In genomic region chr11:120633520-120634343, GRCm38 (mm10) we compare ENCODE assay signal across 7 mouse cellular contexts. TPM values are rescaled to one million over a fixed set of nuclear protein-coding genes. Genes with fewer than 3 reads are reported as not detected.
DNase-seq lines count a peak whose midpoint lies in the region; ATAC-seq lines count a peak whose summit lies in the region.

Gene Mafg (minus strand): TSS chr11:120633600.

- H3K27ac ChIP-seq in intestine, embryonic 15.5 days, result peak within 1 kb of the TSS; percentile 74
- peak within 1 kb of the TSS; percentile 95 for H3K27ac ChIP-seq in midbrain, embryonic 10.5 days (replicated peaks)

- peak; percentile 90 for ATAC-seq in intestine, embryonic 15.5 days

- H3K36me3 ChIP-seq in intestine, embryonic 15.5 days, result peaks cover 7% of the 10 kb centered on the region
- H3K36me3 ChIP-seq in midbrain, embryonic 10.5 days, result peaks cover 15% of the 10 kb centered on the region

- intact Hi-C loops in gastrocnemius, postnatal 36 days (cut with DNase I), result loop anchor here (2.0 kb wide), 1 partner anchor 13 kb away; no protein-coding TSS in a partner anchor
- intact Hi-C loops in left cerebral cortex, postnatal 25 days (cut with DNase I), result loop anchor here (2.0 kb wide), 1 partner anchor 39 kb away; the partner anchor contains the start of gene Aspscr1

- H3K9ac ChIP-seq in intestine, embryonic 15.5 days, result peak within 1 kb of the TSS; percentile 95

- no peaks in the 10 kb centered on the region for H3K9me3 ChIP-seq in intestine, embryonic 15.5 days
- H3K9me3 ChIP-seq in midbrain, embryonic 10.5 days (replicated peaks), result no peaks in the 10 kb centered on the region

- peak; percentile 87 to 92 for DNase-seq in adrenal gland, adult 18-20 months (ENCODE audit: low spot score in 2 of 2)
- peak; percentile 99 for DNase-seq in embryo, embryonic 11 days
- DNase-seq in gastrocnemius, postnatal 36 days, result peak; percentile 84 to 90
- peak; percentile 95 to 96 for DNase-seq in left cerebral cortex, postnatal 25 days (ENCODE audit: low spot score in 2 of 2)
- peak; percentile 96 for DNase-seq in midbrain, embryonic 10.5 days (ENCODE audit: low spot score)
- DNase-seq in right cerebral cortex, postnatal 4 days, result peak; percentile 92

- 11% methylated on average over 58 of the region's 58 CpGs for WGBS in intestine, embryonic 15.5 days
- whole genome bisulfite sequencing in midbrain, embryonic 10.5 days, result 12% methylated on average over 58 of the region's 58 CpGs

- H3K4me1 ChIP-seq in intestine, embryonic 15.5 days (replicated peaks), result peaks cover 39% of the 10 kb centered on the region
- H3K4me1 ChIP-seq in midbrain, embryonic 10.5 days, result peaks cover 54% of the 10 kb centered on the region

- H3K4me2 ChIP-seq in intestine, embryonic 15.5 days (replicated peaks), result peak within 1 kb of the TSS; percentile 85

- no peaks in the 10 kb centered on the region for H3K27me3 ChIP-seq in intestine, embryonic 15.5 days (replicated peaks)
- no peaks in the 10 kb centered on the region for H3K27me3 ChIP-seq in midbrain, embryonic 10.5 days (ENCODE audit: low read depth, poor library complexity, severe bottlenecking)

- peak within 1 kb of the TSS; percentile 94 for H3K4me3 ChIP-seq in intestine, embryonic 15.5 days (replicated peaks)
- H3K4me3 ChIP-seq in midbrain, embryonic 10.5 days, result peak within 1 kb of the TSS; percentile 97

RNA-seq across cellular contexts. Expression of gene Mafg, which starts in this region (rescaled TPM):
- 10 to 100 TPM; 56.3 to 69.3 TPM for total RNA-seq in adrenal gland, adult 18-20 months (2021)
- 10 to 100 TPM; 48.3 to 53.7 TPM for total RNA-seq in gastrocnemius, postnatal 36 days (2021)
- 26.9 and 28.5 TPM in 2 replicates for polyA plus RNA-seq in intestine, embryonic 15.5 days (2015; fragmentation: Nextera tagmentation; extraction: Ambion mirVana)
- total RNA-seq in left cerebral cortex, postnatal 25 days (2021), result 10 to 100 TPM; 91.5 to 98.4 TPM
- polyA plus RNA-seq in midbrain, embryonic 10.5 days (2016; fragmentation: Nextera tagmentation; extraction: Ambion mirVana), result 19.8 and 23.0 TPM in 2 replicates

Comparison
In these comparisons a context has a peak if more than half of its experiments do, and no peak if none do; other contexts are left out.
1. Peak in every context shown above with its lines: DNase-seq, ATAC-seq, H3K4me3 ChIP-seq and H3K27ac ChIP-seq.